Comparison of ENCODE assay signal across 10 mouse cellular contexts in the genomic region with DNA sequence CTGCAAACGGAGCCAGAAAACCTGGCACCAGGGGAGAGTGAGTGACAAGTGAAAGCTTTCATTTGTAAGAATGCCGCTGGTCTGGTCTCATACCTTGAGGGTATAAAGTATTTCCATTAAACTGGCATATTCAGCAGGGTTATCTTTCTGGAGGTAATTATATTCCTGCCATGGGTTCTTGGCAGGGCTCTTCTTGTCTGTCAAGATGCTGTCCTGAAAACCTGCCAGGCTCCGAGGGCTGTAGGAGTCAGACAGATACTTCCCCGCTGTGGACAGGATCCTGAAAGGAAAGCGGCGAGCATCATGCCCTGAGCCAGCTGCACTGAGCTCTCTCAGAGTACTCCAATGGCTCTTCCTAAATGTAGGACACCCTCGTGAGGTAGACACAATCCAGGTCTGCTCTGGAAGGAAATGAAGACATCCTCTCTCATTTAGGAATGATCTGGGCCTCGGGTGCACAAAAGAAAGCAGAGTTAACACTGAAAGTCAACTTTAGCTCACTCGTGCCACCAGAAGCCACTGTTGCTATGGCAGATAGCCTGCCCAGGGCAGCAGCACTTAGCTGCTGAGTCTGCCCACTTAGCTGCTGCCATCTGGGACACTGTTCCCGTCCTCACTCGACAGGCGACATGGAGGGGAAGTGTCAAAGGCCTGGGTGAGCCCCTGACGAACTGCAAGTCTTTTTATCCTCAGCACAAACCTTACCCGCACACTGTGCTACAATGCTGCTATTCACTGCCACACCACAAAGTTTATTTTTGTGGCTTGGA. TPM values are rescaled to one million over a fixed set of nuclear protein-coding genes. Genes with fewer than 3 reads are reported as not detected.
DNase-seq lines count a peak whose midpoint lies in the region; ATAC-seq and TF ChIP-seq lines count a peak whose summit lies in the region.
"Had no signal": no experiment of that assay in that cellular context is flagged by ENCODE, and none has a peak within 500 bp of the region (broad histone marks: within the 10 kb centered on the region; RNA-seq: fewer than 3 reads in every experiment).

No protein-coding gene starts in this region.

- TF ChIP-seq POLR2A in lung, adult 2 months (IDR thresholded peaks at IDR 0.05; ENCODE audit: borderline replicate concordance, extremely low read depth, low read depth, low read length) = no peak

- peaks cover 8% of the 10 kb centered on the region; the same call in 1 of the 2 replicates for H3K36me3 ChIP-seq in heart, embryonic 14.5 days (ENCODE audit: control insufficient read depth, insufficient read depth, low read length)
- H3K36me3 ChIP-seq in lung, embryonic 15.5 days = no peaks in the 10 kb centered on the region
- no peaks in the 10 kb centered on the region for H3K36me3 ChIP-seq in forebrain, embryonic 15.5 days

- ATAC-seq in heart, embryonic 14.5 days (ENCODE audit: insufficient number of reproducible peaks, insufficient read depth, low FRiP score, low read depth) = no peak
- no peak for ATAC-seq in lung, embryonic 15.5 days (ENCODE audit: borderline replicate concordance, extremely low read depth, low FRiP score, low TSS enrichment)
- ATAC-seq in forebrain, embryonic 15.5 days (replicated peaks) = peak; percentile 42; the same call in 1 of the 2 replicates

- H3K4me1 ChIP-seq in heart, embryonic 14.5 days (ENCODE audit: control insufficient read depth in 2 of 2, insufficient read depth in 2 of 2, low read length in 2 of 2) = peaks cover 25 to 48% of the 10 kb centered on the region in 2 experiments
- peaks cover 57% of the 10 kb centered on the region for H3K4me1 ChIP-seq in lung, embryonic 15.5 days
- peaks cover 3% of the 10 kb centered on the region for H3K4me1 ChIP-seq in lung, adult 2 months (ENCODE audit: control insufficient read depth, insufficient read depth, low read length)
- H3K4me1 ChIP-seq in forebrain, embryonic 15.5 days = peaks cover 55% of the 10 kb centered on the region

- no peaks in the 10 kb centered on the region for H3K9me3 ChIP-seq in heart, embryonic 14.5 days (ENCODE audit: control insufficient read depth, low read length)
- no peaks in the 10 kb centered on the region for H3K9me3 ChIP-seq in lung, embryonic 15.5 days
- H3K9me3 ChIP-seq in forebrain, embryonic 15.5 days = no peaks in the 10 kb centered on the region

- 27% methylated on average over 14 of the region's 14 CpGs for WGBS in heart, embryonic 14.5 days
- WGBS in lung, embryonic 15.5 days = 60% methylated on average over 14 of the region's 14 CpGs
- 65% methylated on average over 14 of the region's 14 CpGs for WGBS in lung, adult 2 months
- WGBS in forebrain, embryonic 15.5 days = 48% methylated on average over 14 of the region's 14 CpGs

- no peaks in the 10 kb centered on the region for H3K27me3 ChIP-seq in heart, embryonic 14.5 days (ENCODE audit: control insufficient read depth, insufficient read depth, low read length)
- H3K27me3 ChIP-seq in lung, embryonic 15.5 days = no peaks in the 10 kb centered on the region
- H3K27me3 ChIP-seq in forebrain, embryonic 15.5 days = no peaks in the 10 kb centered on the region

- no peak overlapping the region for H3K4me3 ChIP-seq in heart, embryonic 14.5 days (ENCODE audit: control insufficient read depth in 1 of 2, insufficient read depth in 1 of 2, low read depth in 1 of 2, low read length in 2 of 2)
- no peak overlapping the region for H3K4me3 ChIP-seq in lung, embryonic 15.5 days
- no peak overlapping the region for H3K4me3 ChIP-seq in lung, adult 2 months (replicated peaks; ENCODE audit: extremely low read depth, low read depth, low read length)
- H3K4me3 ChIP-seq in forebrain, embryonic 15.5 days = no peak overlapping the region
- H3K4me3 ChIP-seq: myocyte had no signal

- TF ChIP-seq CTCF in lung, adult 2 months (IDR thresholded peaks at IDR 0.05; ENCODE audit: insufficient read depth, low read length) = no peak

- no peak overlapping the region for H3K9ac ChIP-seq in heart, embryonic 14.5 days (ENCODE audit: low read length)
- no peak overlapping the region for H3K9ac ChIP-seq in lung, embryonic 15.5 days
- no peak overlapping the region for H3K9ac ChIP-seq in forebrain, embryonic 15.5 days (replicated peaks)

- peak overlapping the region; percentile 25 for H3K4me2 ChIP-seq in heart, embryonic 14.5 days (ENCODE audit: low read length)
- no peak overlapping the region for H3K4me2 ChIP-seq in lung, embryonic 15.5 days
- H3K4me2 ChIP-seq in forebrain, embryonic 15.5 days (replicated peaks) = no peak overlapping the region

- H3K27ac ChIP-seq in heart, embryonic 14.5 days (replicated peaks in 1 of 2; ENCODE audit: control insufficient read depth in 1 of 2, insufficient read depth in 1 of 2, low read depth in 2 of 2, low read length in 2 of 2) = peak overlapping the region; percentile 4 to 35; a peak in 1 of 4 replicates
- peak overlapping the region; percentile 13; the same call in 1 of the 2 replicates for H3K27ac ChIP-seq in lung, embryonic 15.5 days
- H3K27ac ChIP-seq in forebrain, embryonic 15.5 days (replicated peaks) = peak overlapping the region; percentile 77

- no peak for DNase-seq in heart, adult 9 months (ENCODE audit: low spot score in 2 of 2)
- no peak for DNase-seq in lung, adult 2 months
- DNase-seq in cerebellum, adult 11-12 months = peak; percentile 92
- DNase-seq in layer of hippocampus, adult 9-10 months (ENCODE audit: low spot score) = no peak
- DNase-seq in Muller cell, postnatal 12 days (ENCODE audit: inconsistent ontology term) = no peak
- DNase-seq: thymus, postnatal 14 days had no signal

RNA-seq across cellular contexts. Expression of gene Cog7, which starts 44.5 kb away (rescaled TPM):
- 18.3 and 19.2 TPM in 2 replicates for polyA plus RNA-seq in heart, embryonic 14.5 days (2014; fragmentation: Nextera tagmentation; extraction: Ambion mirVana)
- 24.5 and 27.3 TPM in 2 replicates for polyA plus RNA-seq in lung, embryonic 15.5 days (2015; fragmentation: Nextera tagmentation; extraction: Ambion mirVana)
- 25.6 and 29.7 TPM in 2 replicates for polyA plus RNA-seq in lung, adult 2 months (2012; rRNA removed)
- polyA plus RNA-seq in forebrain, embryonic 15.5 days (2015; fragmentation: Nextera tagmentation; extraction: Ambion mirVana) = 21.4 and 22.1 TPM in 2 replicates

Comparison
In these comparisons a context has a peak if more than half of its experiments do, and no peak if none do; other contexts are left out.
1. H3K27ac ChIP-seq: peak in every context shown above with its lines; median percentile 77 in forebrain, embryonic 15.5 days; 20 in heart, embryonic 14.5 days; 13 in lung, embryonic 15.5 days.